Mouse (Mus musculus) Muller cell, postnatal 12 days (primary cell): Measurements from ENCODE around the gene Gm15114.
"Not testable (repeated sequence)": the region's sequence is repeated elsewhere in the genome, so short reads cannot be mapped to it uniquely, and the experiment has no call there.

Experiments
- DNase-seq: peaks from one replicate; pipeline ENCODE4 v3.0.0-alpha.2; 2015; ENCODE audit errors: inconsistent ontology term

Gene Gm15114

DNA sequence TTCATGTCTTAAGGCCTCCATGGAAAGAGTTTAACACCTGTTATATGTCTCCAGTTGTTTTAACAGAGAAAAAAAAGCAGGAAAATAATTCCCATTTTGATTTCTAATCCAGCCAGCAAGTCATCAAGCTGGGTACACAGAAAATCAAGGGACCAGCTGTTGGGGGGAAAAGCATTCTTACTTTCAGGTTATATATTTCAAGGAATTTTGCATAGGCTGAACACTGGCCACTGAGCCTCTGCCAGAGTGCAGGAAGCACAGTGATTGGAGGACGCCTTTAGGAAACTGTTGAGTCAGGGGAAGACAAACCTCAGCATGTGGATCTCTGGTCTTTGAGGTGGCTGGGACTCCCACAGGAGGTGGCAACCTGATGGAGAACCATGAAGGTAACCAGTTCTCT is at the start of gene Gm15114:
Gene Gm15114, plus strand, starts transcription at position 301 of the 400 bp plus-strand sequence.
- DNase-seq = not testable (repeated sequence)
